Mouse (Mus musculus) gonadal fat pad, adult 2 months (tissue): ENCODE results near the gene Pdcl2. TPM values are rescaled to one million over a fixed set of nuclear protein-coding genes. Genes with fewer than 3 reads are reported as not detected.

Experiments used
- DNase-seq: peaks from one replicate; pipeline ENCODE4 v3.0.0-alpha.2; 2012; ENCODE audit warnings: low read depth
- polyA plus RNA-seq: library from polyadenylated mRNA; depleted of rRNA; stranded (reverse); fragments of >200 nt; gene quantifications from 2 replicates; pipeline ENCODE4 v1.2.3, GENCODE M21; 2012; rRNA removed

Gene Pdcl2
- polyA plus RNA-seq, 1 experiment: not detected

GRCm38 (mm10) chr5:76303745-76304451 is 27.1 kb downstream of the Pdcl2 start:
- DNase-seq: no peak

GRCm38 (mm10) chr5:76303379-76303744 is 27.6 kb downstream of the Pdcl2 start:
- no peak for DNase-seq

GRCm38 (mm10) chr5:76302009-76302408 is 28.9 kb downstream of the Pdcl2 start:
- DNase-seq: no peak

GRCm38 (mm10) chr5:76289234-76289691 is 41.7 kb downstream of the Pdcl2 start:
- DNase-seq: no peak

GRCm38 (mm10) chr5:76288256-76288655 is 42.7 kb downstream of the Pdcl2 start:
- no peak for DNase-seq

- no peak for DNase-seq
These were observed 43.9 kb downstream of the Pdcl2 start for GRCm38 (mm10) chr5:76287062-76287461.

GRCm38 (mm10) chr5:76285699-76286098 is 45.3 kb downstream of the Pdcl2 start:
- DNase-seq: no peak

- no peak for DNase-seq
These were observed 47.1 kb downstream of the Pdcl2 start for GRCm38 (mm10) chr5:76283890-76284289.

- DNase-seq: no peak
These were observed 56.0 kb downstream of the Pdcl2 start for GRCm38 (mm10) chr5:76274977-76275376.

Other genes with a start within 250 kb of the Pdcl2 start
- gene Srd5a3, start 190.9 kb downstream of the Pdcl2 start, polyA plus RNA-seq: 48.7 and 52.0 TPM in 2 replicates
- gene Tmem165, start 147.3 kb downstream of the Pdcl2 start, polyA plus RNA-seq: 50.2 and 51.2 TPM in 2 replicates
- gene Clock, start 26.4 kb downstream of the Pdcl2 start, polyA plus RNA-seq: 16.5 and 25.3 TPM in 2 replicates
- 0.14 and 0.27 TPM in 2 replicates for gene Nmu, start 32.6 kb upstream of the Pdcl2 start, polyA plus RNA-seq
- gene Gm7271, start 152.9 kb upstream of the Pdcl2 start, polyA plus RNA-seq: not detected in 2 replicates
- 31.4 and 35.0 TPM in 2 replicates for gene Exoc1, start 198.2 kb upstream of the Pdcl2 start, polyA plus RNA-seq